Mouse (Mus musculus) thymus, postnatal 14 days (tissue): Measurements from ENCODE around the gene Tnr.

ENCODE experiments used
- DNase-seq: peaks from one replicate; pipeline ENCODE4 v3.0.0; 2021

Tnr gene

GRCm38 (mm10) chr1:159523578-159523977, at the start of gene Tnr:
Gene Tnr (plus strand): TSS chr1:159523769.
- peak; percentile 25 for DNase-seq

GRCm38 (mm10) chr1:159489853-159490435, 33.6 kb upstream of the Tnr start:
- no peak for DNase-seq

- DNase-seq: no peak
Observed at GRCm38 (mm10) chr1:159492536-159492935, 31.0 kb upstream of the Tnr start.

GRCm38 (mm10) chr1:159493720-159494499, 29.7 kb upstream of the Tnr start:
- DNase-seq: no peak

GRCm38 (mm10) chr1:159498236-159498635, 25.3 kb upstream of the Tnr start:
- DNase-seq: no peak

- DNase-seq: no peak
Observed at GRCm38 (mm10) chr1:159499806-159500460, 23.6 kb upstream of the Tnr start.

GRCm38 (mm10) chr1:159501911-159502310, 21.7 kb upstream of the Tnr start:
- no peak for DNase-seq

- no peak for DNase-seq
Observed at GRCm38 (mm10) chr1:159510667-159511066, 12.9 kb upstream of the Tnr start.

- no peak for DNase-seq
Observed at GRCm38 (mm10) chr1:159517647-159518046, 5.9 kb upstream of the Tnr start.

- DNase-seq: no peak
Observed at GRCm38 (mm10) chr1:159519206-159519605, 4.4 kb upstream of the Tnr start.

- no peak for DNase-seq
Observed at GRCm38 (mm10) chr1:159523069-159523468, 500 bp upstream of the Tnr start.

GRCm38 (mm10) chr1:159524051-159524549, 531 bp downstream of the Tnr start:
- peak; percentile 55 for DNase-seq

GRCm38 (mm10) chr1:159532841-159533569, 9.4 kb downstream of the Tnr start:
- DNase-seq: no peak

GRCm38 (mm10) chr1:159535582-159535981, 12.0 kb downstream of the Tnr start:
- no peak for DNase-seq

- no peak for DNase-seq
Observed at GRCm38 (mm10) chr1:159537541-159537940, 14.0 kb downstream of the Tnr start.

GRCm38 (mm10) chr1:159538076-159538475, 14.5 kb downstream of the Tnr start:
- DNase-seq: no peak

GRCm38 (mm10) chr1:159545470-159546145, 22.0 kb downstream of the Tnr start:
- no peak for DNase-seq

GRCm38 (mm10) chr1:159551036-159551435, 27.5 kb downstream of the Tnr start:
- no peak for DNase-seq

GRCm38 (mm10) chr1:159551591-159552442, 28.2 kb downstream of the Tnr start:
- no peak for DNase-seq

GRCm38 (mm10) chr1:159561616-159562015, 38.0 kb downstream of the Tnr start:
- DNase-seq: no peak

- no peak for DNase-seq
Observed at GRCm38 (mm10) chr1:159565129-159565528, 41.6 kb downstream of the Tnr start.

- DNase-seq: no peak
Observed at GRCm38 (mm10) chr1:159566046-159566445, 42.5 kb downstream of the Tnr start.
